Mouse (Mus musculus) layer of hippocampus, adult 9-11 months (tissue): Measurements from ENCODE around the gene Spink8.
"Not testable (repeated sequence)": the region's sequence is repeated elsewhere in the genome, so short reads cannot be mapped to it uniquely, and the experiment has no call there.

Source experiments
- DNase-seq: peaks from one replicate; pipeline ENCODE4 v3.0.0; 2022

The Spink8 gene

DNA sequence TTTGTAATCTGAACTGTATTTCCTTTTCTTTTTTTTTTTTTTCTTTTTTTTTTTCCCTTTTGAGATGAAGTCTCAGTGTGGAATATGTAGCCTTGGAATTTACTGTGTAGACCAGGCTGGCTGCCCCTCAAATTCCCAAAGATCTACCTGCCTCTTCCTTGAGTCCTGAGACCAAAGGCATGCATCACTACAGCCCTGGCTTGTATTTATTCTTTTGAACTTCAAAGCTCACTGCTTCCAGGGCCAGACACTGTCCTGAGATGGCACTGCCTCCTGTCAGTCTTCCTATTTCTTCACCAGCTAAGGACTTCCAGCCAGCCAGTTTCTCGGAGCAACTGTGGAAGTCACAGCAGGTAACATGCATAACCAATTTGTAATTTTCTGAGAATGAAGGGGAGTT is at the start of gene Spink8:
TSS of gene Spink8 (plus strand) at position 301 of the 400 bp plus-strand sequence.
- no peak for DNase-seq

DNA sequence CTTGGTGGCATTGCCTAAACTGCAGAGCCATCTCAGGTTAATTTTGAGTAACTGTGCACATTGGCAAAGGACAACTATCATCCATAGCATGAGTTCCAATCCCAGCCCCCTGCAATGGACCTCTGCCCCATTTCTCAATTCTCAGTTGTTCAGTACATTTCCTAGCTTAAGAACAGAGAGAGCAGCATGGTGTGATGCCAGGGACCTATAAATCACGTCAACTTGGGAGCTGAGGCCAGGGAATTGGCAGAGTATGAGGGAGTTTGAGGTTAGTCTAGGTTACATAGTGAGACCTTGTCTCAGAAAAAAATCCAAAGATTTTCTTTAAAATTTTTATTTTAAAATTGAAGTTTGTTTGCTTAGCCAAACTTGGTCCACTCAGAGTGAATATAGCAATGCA is 45.2 kb upstream of the Spink8 start:
- DNase-seq, result not testable (repeated sequence)

DNA sequence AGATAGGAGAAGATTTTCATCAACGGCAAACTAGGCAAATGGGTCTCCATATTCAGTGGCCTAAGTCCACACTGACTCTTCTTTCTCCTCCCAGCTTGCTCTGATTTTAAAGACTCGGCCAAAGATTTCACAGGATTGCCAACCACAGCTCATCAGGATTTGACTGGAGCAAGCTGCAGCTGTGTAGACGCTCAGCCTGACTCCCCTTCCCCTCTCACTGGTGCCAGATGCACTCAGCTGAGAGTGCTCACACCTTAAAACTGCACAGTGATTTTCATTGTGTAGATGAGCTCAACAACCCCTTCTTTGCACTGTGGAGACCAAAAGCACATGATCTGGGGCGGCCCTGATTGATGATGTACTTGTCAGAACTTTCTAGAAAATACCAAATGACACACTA is 21.5 kb upstream of the Spink8 start, which contains the start of gene Fbxw27:
TSS of gene Fbxw27 (minus strand) at position 101 of the 400 bp plus-strand sequence.
- not testable (repeated sequence) for DNase-seq

DNA sequence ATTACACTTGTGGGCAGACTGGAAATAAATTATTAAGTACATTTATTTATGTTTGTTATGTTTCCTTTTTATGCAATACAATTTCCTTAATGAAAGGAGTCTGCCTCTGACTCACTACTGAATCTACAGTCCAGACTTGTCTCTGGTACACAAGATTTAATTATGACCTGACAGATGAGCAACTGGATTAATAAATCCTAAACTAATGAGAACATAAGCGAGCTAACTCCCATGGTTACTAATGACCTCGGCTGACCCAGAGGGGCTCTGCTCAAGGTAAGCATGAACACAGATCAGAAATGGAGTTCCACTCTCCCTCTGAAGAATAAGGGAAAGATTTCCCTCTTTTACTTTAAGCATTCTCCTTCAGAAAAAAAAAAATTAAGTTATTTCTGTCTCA is 16.9 kb upstream of the Spink8 start:
- DNase-seq, result no peak

DNA sequence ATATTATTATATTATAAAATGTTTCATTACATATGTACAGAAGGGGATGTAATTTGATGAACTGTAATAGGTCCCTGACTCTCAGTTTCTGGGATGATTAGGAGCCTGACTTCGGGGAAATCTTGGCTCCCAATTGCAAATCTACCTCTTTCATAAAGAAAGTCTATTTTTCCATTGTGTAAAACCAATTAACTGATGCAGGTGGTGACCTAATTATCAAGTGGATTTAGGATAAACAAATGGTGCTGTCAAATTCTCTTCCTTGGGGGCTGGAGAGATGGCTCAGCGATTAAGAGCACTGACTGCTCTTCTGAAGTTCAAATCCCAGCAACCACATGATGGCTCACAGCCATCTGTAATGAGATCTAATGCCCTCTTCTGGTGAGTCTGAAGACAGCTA is 16.3 kb upstream of the Spink8 start:
- no peak for DNase-seq

DNA sequence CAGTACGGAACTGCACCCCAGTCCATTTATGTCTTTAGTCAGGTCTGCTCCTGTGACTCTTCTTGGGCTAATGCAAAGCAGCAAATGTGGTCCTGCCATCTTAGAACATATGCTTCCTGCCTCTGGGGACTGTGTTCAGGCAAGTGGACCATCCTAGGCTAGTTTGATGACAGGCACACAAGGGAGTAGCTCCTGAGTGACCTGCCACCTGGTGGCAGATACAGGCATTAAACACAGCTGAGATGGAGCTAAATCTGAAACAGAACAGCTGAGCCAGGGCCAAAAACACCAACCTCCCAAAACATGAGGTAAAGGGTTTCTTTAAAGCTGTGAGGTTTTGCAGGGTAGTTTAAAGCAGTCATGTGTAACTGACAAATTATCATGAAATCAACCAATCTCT is 14.0 kb upstream of the Spink8 start:
- DNase-seq, result no peak

DNA sequence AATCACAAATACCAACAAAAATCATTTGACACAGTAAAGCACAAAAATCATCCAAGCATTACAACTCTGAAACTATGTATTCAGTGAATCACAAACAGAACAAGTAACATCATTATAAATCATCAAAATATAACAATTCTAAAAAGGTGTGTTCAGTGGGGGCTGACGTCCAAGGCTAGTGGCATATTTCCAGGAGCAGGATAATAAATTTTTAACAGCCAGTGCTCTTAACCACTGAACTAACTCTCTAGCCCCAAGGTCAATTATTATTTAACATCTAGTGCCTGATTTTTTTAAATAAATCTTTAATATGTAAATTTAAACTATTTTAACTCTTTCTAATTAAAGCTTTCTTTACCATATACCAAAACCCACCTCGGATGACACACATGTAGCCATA is 6.5 kb upstream of the Spink8 start:
- DNase-seq, result not testable (repeated sequence)

DNA sequence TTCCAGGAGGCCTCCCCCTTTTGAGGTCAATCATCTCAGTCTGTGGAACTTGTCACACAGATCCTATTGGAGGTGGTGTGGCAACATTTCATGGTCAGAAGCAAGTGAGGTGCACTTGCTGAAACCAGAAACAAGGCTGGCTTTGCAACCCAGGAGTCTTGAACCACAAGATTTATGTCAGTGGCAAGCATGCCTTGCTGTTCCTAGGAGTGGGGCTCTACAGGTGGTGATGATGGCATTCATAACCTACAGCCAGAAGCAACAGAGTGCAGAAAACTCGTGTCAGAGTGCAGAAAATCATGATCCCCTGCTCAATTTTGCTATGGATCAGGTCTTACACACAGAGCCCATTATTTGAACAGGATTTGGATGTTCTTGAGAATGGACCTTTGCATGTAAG is 5.8 kb upstream of the Spink8 start:
- DNase-seq, result no peak

DNA sequence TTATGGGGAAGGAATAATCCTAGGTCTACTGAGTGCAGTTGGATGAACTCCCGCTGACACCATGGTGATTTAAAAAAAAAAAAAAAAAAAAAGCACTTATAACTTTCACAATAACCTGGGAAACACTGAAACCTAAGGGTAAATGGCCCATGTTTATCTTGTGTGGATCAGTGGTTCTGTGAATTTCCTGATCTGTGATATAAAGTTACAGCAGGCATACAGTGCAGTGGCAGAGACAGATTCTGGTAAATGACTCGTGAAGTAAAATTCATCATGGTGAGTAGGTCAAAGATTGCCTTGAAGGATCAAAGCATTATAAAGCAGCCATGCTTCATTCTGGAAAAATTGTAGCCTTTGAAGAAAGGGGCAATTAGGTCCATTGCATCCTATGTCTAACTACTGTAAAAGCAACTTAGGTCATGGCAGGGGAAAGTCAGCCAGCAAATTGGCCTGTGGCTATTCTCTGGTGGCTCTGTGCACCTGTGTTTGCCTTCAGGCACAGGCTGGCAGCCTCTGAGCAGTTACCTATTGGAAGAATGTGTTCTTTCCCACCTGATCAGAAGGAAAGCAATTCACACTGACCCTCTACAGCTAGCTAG is 5.3 kb upstream of the Spink8 start:
- no peak for DNase-seq

DNA sequence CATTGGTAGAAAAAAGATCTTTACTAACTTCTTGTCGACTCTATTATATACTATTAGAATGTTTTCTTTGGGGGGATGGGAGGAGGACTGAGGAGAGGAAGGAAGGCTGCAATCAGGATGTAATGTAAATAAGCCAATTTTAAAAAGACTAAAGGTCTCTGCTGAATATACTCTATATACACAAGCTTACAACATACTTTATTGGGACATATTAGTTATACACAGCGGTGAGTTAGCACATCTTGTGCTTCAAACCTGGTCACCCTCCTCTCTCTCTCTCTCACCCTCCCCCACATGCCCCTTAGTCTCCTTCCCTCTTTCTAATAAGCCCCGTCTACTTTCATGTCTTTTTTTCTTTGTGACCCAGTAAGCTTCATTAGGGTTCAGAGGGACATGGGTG is 4.2 kb upstream of the Spink8 start:
- DNase-seq, result no peak

DNA sequence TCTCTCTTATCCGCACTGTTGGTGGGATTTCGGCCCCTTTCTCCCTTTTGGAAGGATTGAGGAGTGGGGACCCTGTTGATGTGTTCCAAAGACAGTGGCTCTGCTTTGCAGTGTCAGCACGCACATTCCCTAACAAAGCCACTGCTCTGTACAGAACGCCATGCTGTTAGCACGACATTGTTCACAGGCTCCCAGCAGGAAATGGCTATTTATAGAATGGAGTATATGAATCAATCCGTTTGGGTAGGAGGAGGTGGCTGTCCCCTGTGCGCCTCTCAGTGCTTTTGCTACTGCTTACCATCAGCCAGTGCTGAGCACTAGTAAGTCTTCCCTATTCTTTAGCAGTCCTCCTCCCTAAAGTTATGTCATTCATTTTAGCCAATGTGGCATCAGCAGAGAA is 1.3 kb downstream of the Spink8 start:
- peak; percentile 5 for DNase-seq

DNA sequence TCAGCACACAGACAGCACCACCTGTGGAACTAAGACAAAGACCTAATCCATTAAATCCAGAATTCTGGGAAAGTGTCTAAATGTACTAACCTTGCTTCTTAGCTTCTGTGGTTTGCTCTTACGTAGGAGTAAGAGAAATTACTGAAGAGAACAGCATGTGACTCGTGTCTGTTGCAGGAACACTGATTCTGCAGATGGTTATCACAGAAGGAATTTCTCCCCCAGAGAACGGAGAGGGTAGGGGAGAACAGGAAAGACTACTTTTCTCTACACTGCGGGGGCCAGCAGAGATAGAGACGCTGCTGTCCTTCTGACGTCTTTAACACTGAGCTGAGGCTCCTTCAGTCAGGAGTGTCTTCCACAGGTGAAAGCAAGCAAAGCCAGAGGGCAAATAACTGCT is 4.3 kb downstream of the Spink8 start:
- peak; percentile 49 for DNase-seq

DNA sequence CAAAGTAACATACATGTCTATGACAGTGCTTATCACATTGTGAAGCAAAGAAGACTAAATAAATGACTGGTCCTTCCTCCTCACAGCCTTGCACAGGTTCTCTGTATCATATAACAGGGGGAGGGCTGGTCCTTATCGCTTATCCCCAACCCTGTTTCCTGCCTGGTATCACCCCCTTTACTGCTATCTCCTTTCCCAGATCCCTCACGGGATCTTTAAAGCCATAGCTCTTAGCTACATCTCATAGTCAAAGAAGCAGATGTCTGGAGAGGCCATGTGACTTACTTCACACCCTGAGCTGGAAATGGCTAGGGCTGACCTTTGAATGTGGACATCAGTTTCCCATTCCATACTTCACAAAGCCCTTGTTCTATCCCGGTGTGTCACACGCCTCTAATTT is 13.7 kb downstream of the Spink8 start:
- DNase-seq, result no peak

DNA sequence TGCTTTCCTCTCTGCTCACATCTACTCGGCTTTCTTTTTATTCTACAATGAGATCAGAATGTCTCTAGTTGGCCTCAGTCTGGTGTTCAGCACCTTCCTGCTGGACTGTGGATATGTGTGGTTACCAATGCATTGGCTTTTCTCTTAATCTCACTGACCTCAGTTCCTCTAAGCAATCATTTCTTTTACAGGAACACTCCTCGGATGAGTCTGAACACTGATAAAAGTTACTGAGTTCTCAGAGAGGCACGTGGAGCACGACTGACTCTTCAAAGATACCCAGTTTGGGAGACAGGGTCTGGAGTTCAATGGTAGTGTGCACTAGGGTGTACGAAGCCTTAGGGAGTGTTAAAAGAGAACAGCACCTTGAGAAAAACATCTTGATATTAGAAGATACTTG is 14.1 kb downstream of the Spink8 start:
- DNase-seq, result no peak

DNA sequence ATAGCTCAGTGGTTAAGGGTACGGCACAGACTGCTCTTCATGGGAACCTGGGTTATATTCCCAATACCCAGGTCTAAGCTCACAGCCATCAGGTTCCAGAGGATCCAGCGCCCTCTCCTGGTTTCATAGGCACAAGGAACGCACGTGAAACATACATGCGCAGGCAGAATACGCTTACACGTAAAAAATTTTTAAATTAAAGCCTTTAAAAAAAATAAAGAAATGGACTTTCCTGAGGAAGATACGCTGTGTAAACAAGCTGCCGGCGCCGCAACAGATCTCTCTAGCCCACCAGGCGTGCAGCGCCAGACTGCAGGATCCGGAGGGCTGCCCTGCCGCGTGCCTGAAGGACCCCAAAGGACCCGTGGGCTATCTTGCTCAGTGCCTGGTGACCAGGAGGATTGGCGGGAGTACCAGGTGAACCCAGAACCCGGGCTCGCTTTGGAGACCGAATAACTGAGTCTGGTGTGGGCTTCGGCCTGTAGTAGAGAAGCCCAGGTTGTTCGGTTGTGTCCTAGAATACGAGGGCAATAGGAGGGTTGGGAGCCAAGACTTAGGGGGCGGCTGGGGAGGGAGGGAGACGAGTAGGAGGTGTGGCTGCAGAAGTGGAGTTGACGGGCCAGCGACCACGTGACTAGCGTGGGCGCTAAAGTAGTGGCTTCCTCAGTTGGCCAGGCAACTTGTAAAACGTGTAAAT is 20.5 kb downstream of the Spink8 start, which contains the start of gene Nme6:
TSS of gene Nme6 (plus strand) at position 359 of the 697 bp plus-strand sequence.
- DNase-seq, result peak; percentile 79

DNA sequence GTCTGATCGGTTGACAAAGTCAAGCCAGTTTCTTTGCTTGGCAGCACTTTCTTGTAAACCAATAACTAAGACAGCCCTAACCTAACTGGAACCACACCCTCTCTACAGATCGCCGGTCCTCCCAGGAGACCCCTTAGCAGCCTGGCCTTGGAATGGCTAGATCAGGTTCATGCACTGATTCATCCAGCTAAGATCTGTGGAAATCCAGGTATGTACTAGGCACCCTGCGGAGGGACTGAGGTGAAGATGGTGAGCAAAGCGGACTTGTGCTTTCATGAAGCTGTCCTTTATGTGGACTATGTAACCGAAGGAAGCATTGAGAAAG is 21.0 kb downstream of the Spink8 start:
- DNase-seq, result no peak

DNA sequence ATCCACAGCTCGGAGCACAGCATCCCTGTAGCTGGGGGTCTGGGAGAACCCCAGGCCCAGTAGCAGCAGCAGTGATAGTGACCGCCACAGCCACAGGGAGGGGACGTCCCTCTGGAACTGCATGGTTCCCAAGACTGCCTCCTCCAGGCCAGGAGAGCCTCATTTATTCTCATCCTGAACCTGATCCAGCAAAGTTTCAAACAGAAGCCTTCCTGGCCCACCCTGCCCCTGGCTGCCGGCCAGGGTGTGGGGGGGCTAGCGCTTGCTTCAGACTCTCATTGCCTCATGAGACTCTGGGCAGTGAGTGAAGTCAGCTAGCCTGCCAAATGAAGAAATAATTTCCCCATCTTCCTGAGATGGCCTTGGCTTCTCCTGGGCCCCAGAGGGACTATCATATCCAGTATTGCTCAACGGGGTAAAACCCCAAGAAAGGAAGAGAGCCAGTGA is 37.3 kb downstream of the Spink8 start, which contains the start of gene Camp:
TSS of gene Camp (minus strand) at position 306 of the 447 bp plus-strand sequence.
- no peak for DNase-seq

DNA sequence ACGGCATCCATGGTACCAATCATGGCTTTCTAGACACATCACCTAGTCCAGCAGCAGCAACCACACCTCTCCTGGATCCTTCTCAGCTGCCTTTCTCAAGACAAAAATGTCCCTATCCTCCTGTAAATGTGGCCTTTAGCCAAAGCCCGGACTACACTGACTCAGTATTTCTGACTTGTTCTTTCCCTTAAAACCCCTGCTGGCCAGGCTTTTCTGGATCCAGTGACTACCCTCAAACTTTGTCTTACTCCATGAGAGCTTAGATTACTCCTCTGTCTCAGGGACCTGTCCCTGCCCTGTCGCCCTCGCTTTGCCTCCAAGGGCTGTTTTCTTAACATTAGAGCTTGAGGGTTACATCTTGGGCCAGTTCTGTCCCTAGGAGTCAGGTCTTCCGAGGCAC is 38.0 kb downstream of the Spink8 start:
- DNase-seq, result no peak

DNA sequence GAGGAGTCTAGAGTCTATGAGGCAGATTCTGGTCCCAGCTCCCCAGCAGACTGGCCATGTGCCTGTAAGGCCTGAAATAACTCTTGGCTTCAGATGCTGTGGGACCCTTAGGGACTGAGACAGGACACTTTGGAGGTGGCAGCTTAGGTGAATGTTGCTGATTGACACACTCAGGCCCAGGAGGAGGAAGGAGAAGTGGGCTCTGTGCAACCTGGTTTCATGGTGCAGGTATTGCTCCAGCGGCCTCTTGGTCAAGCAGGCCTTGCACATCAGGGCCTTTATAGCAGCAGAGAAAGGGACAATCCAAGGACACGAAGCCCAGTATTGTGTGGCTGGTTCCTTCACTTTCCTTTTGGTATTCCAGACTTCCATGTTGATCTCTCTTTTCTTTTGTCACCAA is 42.3 kb downstream of the Spink8 start:
- no peak for DNase-seq

DNA sequence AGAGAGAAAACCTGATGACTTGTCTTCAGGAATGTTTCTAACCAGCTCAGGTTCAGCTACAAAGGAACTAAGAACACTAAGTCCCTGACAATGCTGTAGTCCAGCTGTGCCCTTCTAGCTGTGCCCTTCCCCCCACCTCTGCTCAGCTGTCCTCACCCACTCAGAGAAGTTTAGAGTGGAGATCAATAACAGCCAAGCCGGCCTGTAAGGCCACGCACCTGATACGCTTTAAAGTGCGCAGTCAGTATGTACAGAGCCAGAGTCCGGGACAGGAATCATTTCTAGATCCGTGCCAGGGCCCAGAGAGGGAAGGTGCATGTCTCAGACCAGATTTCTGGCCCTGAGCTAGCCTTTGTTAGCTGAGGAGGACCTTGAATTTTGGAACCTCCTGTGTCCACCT is 43.9 kb downstream of the Spink8 start:
- DNase-seq, result no peak

DNA sequence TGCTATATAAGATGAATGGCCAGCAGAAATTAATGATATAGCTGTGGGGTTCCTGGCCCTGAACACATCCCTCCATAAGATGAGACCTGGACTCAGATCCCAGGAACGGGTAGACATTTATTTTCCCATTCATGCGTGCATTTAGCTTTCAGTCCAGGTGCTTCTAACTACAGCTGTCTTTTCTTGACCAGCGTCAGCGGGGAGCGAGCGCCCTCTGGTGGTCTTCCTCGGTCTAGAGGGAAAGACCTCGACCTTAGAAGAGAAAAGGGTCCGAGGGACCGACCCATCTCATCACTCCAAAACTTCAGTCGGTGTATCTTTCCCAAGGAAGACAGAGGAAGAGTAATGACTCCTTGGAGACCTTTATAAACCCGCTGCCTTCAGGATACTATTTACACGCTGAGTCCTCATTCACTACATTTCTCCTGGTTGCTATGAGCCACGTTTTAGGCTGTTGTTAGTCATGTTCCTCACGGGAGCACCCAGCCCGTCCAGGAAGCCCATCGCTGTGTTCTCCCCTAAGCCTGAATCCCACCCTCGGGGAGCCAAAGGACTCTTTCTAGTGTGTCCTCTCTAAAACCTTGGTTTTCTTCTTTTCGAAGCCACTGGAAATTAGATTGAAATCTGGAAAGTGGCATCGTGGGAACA is 50.4 kb downstream of the Spink8 start:
- DNase-seq, result peak; percentile 31

DNA sequence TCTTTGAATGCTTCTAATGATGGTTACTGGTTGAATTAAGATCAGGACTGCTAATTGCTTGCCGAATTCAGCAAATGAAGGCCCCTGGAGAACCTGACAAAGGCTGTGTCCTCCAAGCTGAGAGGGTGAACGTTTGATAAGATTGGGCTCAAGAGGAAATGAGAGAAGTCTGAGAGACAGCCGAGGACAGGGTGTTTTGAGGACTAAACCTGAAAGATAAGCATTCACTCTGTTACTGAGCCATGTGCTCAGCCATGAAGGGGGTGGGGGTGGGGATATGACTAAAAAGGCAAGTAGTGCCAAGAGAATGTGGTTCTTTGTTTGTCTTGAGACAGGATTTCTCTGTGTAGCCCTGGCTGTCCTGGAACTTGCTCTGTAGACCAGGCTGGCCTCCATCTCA is 51.0 kb downstream of the Spink8 start:
- no peak for DNase-seq

DNA sequence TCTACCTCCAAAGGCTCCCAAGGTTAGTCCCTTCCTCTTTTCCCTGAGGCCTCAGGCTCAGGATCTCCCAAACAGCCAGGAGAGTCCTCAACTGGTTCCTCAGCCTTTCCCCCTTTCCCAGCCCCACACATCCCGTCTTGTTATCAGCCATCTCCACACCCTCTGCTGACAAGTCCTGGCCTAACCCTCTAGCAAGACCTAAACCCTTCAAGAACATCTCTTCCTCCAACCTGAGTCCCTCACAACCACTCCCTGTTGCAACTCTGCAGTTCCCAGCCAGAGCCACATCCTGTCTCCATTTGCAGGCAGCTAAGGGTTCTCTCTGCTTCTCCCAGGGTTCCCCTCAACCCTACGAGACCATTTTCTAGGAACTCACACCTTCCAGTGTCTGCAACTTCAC is 54.1 kb downstream of the Spink8 start:
- DNase-seq, result no peak

DNA sequence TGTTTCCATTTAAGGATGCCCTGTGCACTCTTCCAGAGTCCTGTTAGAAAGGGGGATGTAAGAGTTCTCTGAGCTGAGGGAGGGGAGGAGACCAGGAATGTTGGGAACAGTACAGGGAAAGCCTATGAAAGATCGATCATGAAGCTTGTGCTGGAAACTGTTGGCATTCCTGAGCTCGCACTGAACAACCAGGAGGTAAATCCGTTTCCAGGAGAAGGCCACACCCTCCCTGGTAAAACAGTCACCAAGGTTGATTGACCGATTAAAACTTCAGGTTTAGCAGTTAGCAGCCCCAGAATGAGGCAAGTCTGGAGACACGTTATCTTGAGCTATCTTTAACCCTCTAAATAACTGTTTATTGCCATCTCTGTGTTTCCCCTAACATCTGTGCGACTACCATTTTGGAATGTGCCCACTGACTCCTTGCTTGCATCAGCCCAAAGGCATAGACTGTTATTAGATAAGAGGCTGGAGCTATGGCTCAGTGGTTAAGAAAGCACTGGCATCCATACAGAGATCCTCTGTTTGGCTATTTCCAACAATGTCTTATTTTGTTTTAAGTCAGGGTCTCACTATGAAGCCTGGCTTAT is 59.0 kb downstream of the Spink8 start:
- DNase-seq, result no peak
